Mouse (Mus musculus) testis, adult 2 months (tissue): ENCODE results near the gene Tecpr2.

ENCODE experiments used
- CTCF ChIP-seq: fragments of 200-500 bp; IDR thresholded peaks from 2 replicates; pipeline ENCODE4 v1.5.1; 2012; ENCODE audit warnings: low read depth, mild to moderate bottlenecking, inconsistent platforms, low read length, moderate library complexity; ENCODE audit not compliant: control insufficient read depth, insufficient read depth, insufficient replicate concordance
- POLR2A ChIP-seq: fragments of 200-500 bp; IDR thresholded peaks from 2 replicates; pipeline ENCODE4 v1.6.1; 2012; ENCODE audit warnings: low read depth, mild to moderate bottlenecking, inconsistent platforms, low read length, moderate library complexity; ENCODE audit not compliant: control insufficient read depth

GRCm38 (mm10) chr12:110967146-110967545 lies 78.1 kb downstream of the Tecpr2 start:
- TF ChIP-seq CTCF = no peak
- TF ChIP-seq POLR2A = no peak
